Mouse (Mus musculus) megakaryocyte, embryonic 14.5 days (primary cell): ENCODE data around the gene Ccpg1.

Source experiments
- FLI1 ChIP-seq: IDR thresholded peaks from 2 replicates; pipeline ENCODE4 v1.6.1; 2012; ENCODE audit warnings: low read length, inconsistent platforms, mixed read lengths
- GATA1 ChIP-seq: IDR thresholded peaks from 3 replicates; pipeline ENCODE4 v1.6.1; 2012; ENCODE audit warnings: mixed read lengths, low read length, inconsistent platforms, borderline replicate concordance

DNA sequence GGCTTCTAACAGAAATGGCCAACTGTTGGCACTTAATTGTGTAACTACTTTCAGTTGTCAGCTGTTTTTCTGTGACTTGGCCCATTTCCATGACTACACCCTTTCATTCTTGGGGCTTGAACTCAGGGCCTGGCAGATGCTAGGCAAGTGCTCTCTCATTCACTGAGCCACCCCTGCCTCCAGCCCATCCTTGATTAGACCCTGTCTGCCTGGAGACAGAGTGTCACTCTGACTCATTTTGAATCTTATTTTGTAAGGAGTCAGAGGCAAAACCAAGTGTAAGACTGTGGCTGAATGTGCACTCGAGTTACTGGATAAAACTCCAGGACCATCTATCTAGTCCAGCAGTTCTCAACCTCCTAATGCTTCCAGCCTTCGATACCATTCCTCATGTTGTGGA lies 62.7 kb downstream of the Ccpg1 start:
- TF ChIP-seq GATA1, result no peak
- no peak for TF ChIP-seq FLI1
